Mouse (Mus musculus) kidney, postnatal 10 days (tissue): ENCODE measurements around the gene Gm20890.
"Not testable (repeated sequence)": the region's sequence is repeated elsewhere in the genome, so short reads cannot be mapped to it uniquely, and the experiment has no call there.

Experiments used
- DNase-seq: peaks from one replicate; pipeline ENCODE4 v3.0.0; 2021; ENCODE audit warnings: mixed read lengths

The Gm20890 gene

DNA sequence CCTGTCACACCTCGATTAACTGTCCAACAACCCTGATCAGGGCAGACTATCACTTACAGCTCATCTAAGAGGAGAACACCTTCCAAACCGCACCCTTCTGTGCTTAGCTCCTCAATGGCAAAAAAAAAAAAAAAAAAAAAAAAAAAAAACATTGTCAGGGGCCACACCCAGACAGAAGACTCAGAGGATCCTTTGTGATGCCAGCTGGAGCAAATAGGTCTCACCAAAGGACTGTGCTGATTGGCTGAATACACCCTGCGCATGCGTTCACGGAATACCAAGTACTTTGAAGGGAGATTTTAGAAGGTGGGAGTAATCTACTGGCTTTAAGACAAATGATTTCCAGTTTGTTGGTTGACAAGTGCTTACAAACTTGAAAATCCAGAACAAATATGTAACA is at the start of gene Gm20890:
TSS of gene Gm20890 (minus strand) at position 101 of the 400 bp plus-strand sequence.
- not testable (repeated sequence) for DNase-seq
